Mouse (Mus musculus) left cerebral cortex, postnatal 36 days (tissue): ENCODE results near the gene St8sia2. TPM values are rescaled to one million over a fixed set of nuclear protein-coding genes. Genes with fewer than 3 reads are reported as not detected.

Source experiments
- DNase-seq, 2 experiments: peaks; one replicate each; pipeline ENCODE4 v3.0.0; 2021 to 2022; ENCODE audit warnings: low spot score in 2 of 2, mixed read lengths in 1 of 2
- intact Hi-C: fragments of 180-260 bp; cut with DNase I; formaldehyde crosslinking; loops from one replicate; pipeline ENCODE4 v1.15.1; 2025
- total RNA-seq, 2 experiments: library from RNA; stranded (reverse); gene quantifications; 2 replicates each; pipeline ENCODE4 v1.2.3; 2021

St8sia2 gene
- total RNA-seq, 2 experiments from 2014 or later, result 1.3 to 1.6 TPM

GRCm38 (mm10) chr7:73890891-73891610, 122.4 kb downstream of the St8sia2 start:
- intact Hi-C loops, result no loop called here
- DNase-seq, result no peak

- intact Hi-C loops, result no loop called here
- no peak for DNase-seq
Measured at GRCm38 (mm10) chr7:73890466-73890865, 123.0 kb downstream of the St8sia2 start.
